Mouse (Mus musculus) megakaryocyte, embryonic 14.5 days (primary cell): ENCODE data around the gene Olfr575. TPM values are rescaled to one million over a fixed set of nuclear protein-coding genes. Genes with fewer than 3 reads are reported as not detected.

Experiments used
- H3K27me3 ChIP-seq: replicated peaks from 2 replicates; pipeline ENCODE3; 2012; ENCODE audit warnings: inconsistent platforms
- H3K36me3 ChIP-seq: replicated peaks from 2 replicates; pipeline ENCODE3; 2012; ENCODE audit warnings: low read length, inconsistent platforms, mixed read lengths
- H3K4me1 ChIP-seq: 2 replicates; pipeline ENCODE4 v1.6.1; 2012; ENCODE audit warnings: inconsistent platforms
- H3K4me3 ChIP-seq: replicated peaks from 2 replicates; pipeline ENCODE3; 2012; ENCODE audit warnings: moderate library complexity, mild to moderate bottlenecking, inconsistent platforms
- H3K9me3 ChIP-seq: 2 replicates; pipeline ENCODE4 v1.6.1; 2012; ENCODE audit warnings: inconsistent platforms
- FLI1 ChIP-seq: IDR thresholded peaks from 2 replicates; pipeline ENCODE4 v1.6.1; 2012; ENCODE audit warnings: low read length, inconsistent platforms, mixed read lengths
- GATA1 ChIP-seq: IDR thresholded peaks from 3 replicates; pipeline ENCODE4 v1.6.1; 2012; ENCODE audit warnings: mixed read lengths, low read length, inconsistent platforms, borderline replicate concordance
- polyA plus RNA-seq: library from polyadenylated mRNA; stranded (reverse); fragments of >175 nt; gene quantifications from 2 replicates; pipeline ENCODE4 v1.2.3, GENCODE M21; 2012; ENCODE audit warnings: low replicate concordance; ENCODE audit not compliant: insufficient read depth

Olfr575 gene
- not detected in 2 replicates for polyA plus RNA-seq

DNA sequence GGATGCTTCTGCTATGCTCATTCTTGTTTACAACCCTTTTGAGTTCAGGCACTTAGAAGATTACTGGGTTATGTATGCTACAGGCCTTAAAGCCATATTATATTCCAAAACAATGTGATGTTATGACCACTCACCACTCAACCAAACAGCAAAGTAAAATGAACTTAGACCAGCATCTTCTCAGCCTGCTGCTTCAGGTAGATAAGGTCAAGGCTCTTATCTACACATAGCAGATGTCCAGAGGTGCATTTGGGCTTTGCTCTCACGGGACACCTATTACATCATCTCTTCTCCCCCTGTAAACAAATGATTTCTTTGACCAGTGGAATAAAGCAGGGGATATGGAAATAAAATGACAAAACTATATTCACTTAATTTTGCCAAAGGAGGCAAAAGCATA is at the start of gene Olfr575:
Olfr575 (minus strand) TSS at position 183 of the 400 bp plus-strand sequence.
- no peak within 1 kb of the TSS for H3K4me3 ChIP-seq
- no peaks in the 10 kb centered on the region for H3K36me3 ChIP-seq
- H3K27me3 ChIP-seq, result no peaks in the 10 kb centered on the region
- no peaks in the 10 kb centered on the region for H3K4me1 ChIP-seq
- no peaks in the 10 kb centered on the region for H3K9me3 ChIP-seq
- TF ChIP-seq FLI1 (no peak), GATA1 (no peak)

GRCm38 (mm10) chr7:102989224-102989623 is 30.6 kb upstream of the Olfr575 start, which contains the start of gene Olfr578:
Gene Olfr578 (minus strand): TSS chr7:102989324.
- Histone ChIP-seq H3K4me3 (no peak within 1 kb of the TSS), H3K36me3 (no peaks in the 10 kb centered on the region)
- TF ChIP-seq GATA1 (no peak), FLI1 (no peak)

DNA sequence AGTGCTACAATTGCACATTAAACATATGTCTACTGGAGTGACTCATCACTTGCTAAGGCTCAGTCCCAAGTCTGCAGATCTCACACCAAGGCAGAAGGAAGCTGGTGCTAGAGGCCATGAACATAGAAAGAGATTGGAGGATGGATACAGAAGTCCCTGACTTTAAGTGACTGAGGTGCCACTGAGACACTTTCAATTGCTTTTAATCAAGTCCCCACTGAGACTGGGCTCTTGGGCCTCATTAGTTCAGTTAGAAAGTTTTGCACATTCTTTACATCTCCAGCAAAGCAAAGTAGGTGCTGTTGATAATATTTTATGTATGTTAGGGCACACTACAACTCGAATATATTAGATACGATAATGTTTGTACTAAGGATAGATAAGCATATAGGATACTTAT is 17.3 kb upstream of the Olfr575 start, which contains the start of gene Olfr577:
Olfr577 (minus strand) TSS at position 101 of the 400 bp plus-strand sequence.
- Histone ChIP-seq H3K36me3 (no peaks in the 10 kb centered on the region), H3K27me3 (no peaks in the 10 kb centered on the region), H3K4me1 (no peaks in the 10 kb centered on the region), H3K4me3 (no peak within 1 kb of the TSS), H3K9me3 (peaks cover 6% of the 10 kb centered on the region; the same call in 1 of the 2 replicates)
- no peak for TF ChIP-seq FLI1
- TF ChIP-seq GATA1, result no peak

More at GRCm38 (mm10) chr7:102989224-102989623, 30.6 kb upstream of the Olfr575 start, which contains the start of gene Olfr578:
- Histone ChIP-seq H3K9me3 (0 out of 2 replicates have a peak, but pooled peaks cover 4% of the 10 kb centered on the region), H3K27me3 (no peaks in the 10 kb centered on the region), H3K4me1 (no peaks in the 10 kb centered on the region)

- Histone ChIP-seq H3K4me3 (no peak overlapping the region), H3K4me1 (no peaks in the 10 kb centered on the region), H3K27me3 (no peaks in the 10 kb centered on the region), H3K9me3 (peaks cover 6% of the 10 kb centered on the region; the same call in 1 of the 2 replicates), H3K36me3 (no peaks in the 10 kb centered on the region)
- TF ChIP-seq GATA1, result no peak
- no peak for TF ChIP-seq FLI1
These were observed 15.8 kb upstream of the Olfr575 start for GRCm38 (mm10) chr7:102974399-102974798.

- no peaks in the 10 kb centered on the region for H3K9me3 ChIP-seq
- TF ChIP-seq FLI1, result no peak
- H3K4me3 ChIP-seq, result no peak within 1 kb of the TSS
- no peaks in the 10 kb centered on the region for H3K36me3 ChIP-seq
- no peaks in the 10 kb centered on the region for H3K27me3 ChIP-seq
- H3K4me1 ChIP-seq, result no peaks in the 10 kb centered on the region
These were observed 3.8 kb upstream of the Olfr575 start, which contains the start of gene Olfr576 for GRCm38 (mm10) chr7:102962360-102962759. Gene Olfr576 (plus strand): TSS chr7:102962660.

- H3K4me1 ChIP-seq, result no peaks in the 10 kb centered on the region
- TF ChIP-seq GATA1 (no peak), FLI1 (no peak)
- H3K27me3 ChIP-seq, result no peaks in the 10 kb centered on the region
- no peaks in the 10 kb centered on the region for H3K36me3 ChIP-seq
- no peak overlapping the region for H3K4me3 ChIP-seq
- no peaks in the 10 kb centered on the region for H3K9me3 ChIP-seq
These were observed 438 bp downstream of the Olfr575 start for GRCm38 (mm10) chr7:102958137-102958536.

DNA sequence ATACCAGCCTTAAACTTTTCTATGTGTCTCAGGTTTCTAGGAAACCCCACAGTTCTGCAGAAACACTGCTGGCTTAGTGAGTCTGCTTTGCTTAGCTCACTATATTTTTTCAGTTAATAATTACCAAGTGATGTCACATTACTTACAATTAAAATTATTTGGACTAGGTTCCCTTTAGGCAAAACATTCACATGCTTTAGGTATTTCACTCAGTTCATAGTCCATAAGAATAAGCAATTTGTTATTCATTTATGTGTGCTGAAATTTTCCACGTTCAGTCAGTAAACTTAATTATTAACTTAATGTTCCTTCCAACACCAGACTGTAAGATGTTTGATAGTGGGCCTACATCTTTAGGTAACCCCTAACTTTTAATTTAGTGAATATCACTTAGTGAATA is 7.8 kb downstream of the Olfr575 start:
- H3K9me3 ChIP-seq, result no peaks in the 10 kb centered on the region
- no peaks in the 10 kb centered on the region for H3K27me3 ChIP-seq
- TF ChIP-seq GATA1 (no peak), FLI1 (no peak)
- H3K36me3 ChIP-seq, result no peaks in the 10 kb centered on the region
- no peak overlapping the region for H3K4me3 ChIP-seq
- H3K4me1 ChIP-seq, result no peaks in the 10 kb centered on the region

GRCm38 (mm10) chr7:102948167-102948566 is 10.4 kb downstream of the Olfr575 start, which contains the start of gene Olfr574:
Gene Olfr574 (plus strand): TSS chr7:102948467.
- no peak for TF ChIP-seq FLI1
- TF ChIP-seq GATA1, result no peak
- no peaks in the 10 kb centered on the region for H3K36me3 ChIP-seq
- no peaks in the 10 kb centered on the region for H3K4me1 ChIP-seq
- no peaks in the 10 kb centered on the region for H3K27me3 ChIP-seq
- H3K9me3 ChIP-seq, result no peaks in the 10 kb centered on the region
- H3K4me3 ChIP-seq, result no peak within 1 kb of the TSS

- Histone ChIP-seq H3K27me3 (no peaks in the 10 kb centered on the region), H3K9me3 (no peaks in the 10 kb centered on the region), H3K4me1 (no peaks in the 10 kb centered on the region), H3K4me3 (no peak overlapping the region), H3K36me3 (no peaks in the 10 kb centered on the region)
- TF ChIP-seq FLI1 (no peak), GATA1 (no peak)
These were observed 15.2 kb downstream of the Olfr575 start for GRCm38 (mm10) chr7:102943417-102943816.

- TF ChIP-seq GATA1 (no peak), FLI1 (no peak)
- no peaks in the 10 kb centered on the region for H3K9me3 ChIP-seq
- no peaks in the 10 kb centered on the region for H3K4me1 ChIP-seq
- no peaks in the 10 kb centered on the region for H3K27me3 ChIP-seq
- H3K4me3 ChIP-seq, result no peak within 1 kb of the TSS
- H3K36me3 ChIP-seq, result no peaks in the 10 kb centered on the region
These were observed 16.1 kb downstream of the Olfr575 start, which contains the start of gene Olfr573-ps1 for GRCm38 (mm10) chr7:102942475-102942874. Gene Olfr573-ps1 (minus strand): TSS chr7:102942575.

GRCm38 (mm10) chr7:102927105-102927504 is 31.5 kb downstream of the Olfr575 start:
- Histone ChIP-seq H3K9me3 (no peaks in the 10 kb centered on the region), H3K4me1 (no peaks in the 10 kb centered on the region), H3K27me3 (no peaks in the 10 kb centered on the region), H3K36me3 (no peaks in the 10 kb centered on the region), H3K4me3 (no peak overlapping the region)
- TF ChIP-seq GATA1, result no peak
- TF ChIP-seq FLI1, result no peak
